Mouse (Mus musculus): ENCODE data around the gene 1700001O22Rik.

GRCm38 (mm10) chr2:30777266-30777665, 26.2 kb downstream of the 1700001O22Rik start:
- no peak for TF ChIP-seq POLR2A (IDR thresholded peaks at IDR 0.05; ENCODE audit: extremely low read depth, insufficient read depth, low read length)
- TF ChIP-seq CTCF (IDR thresholded peaks at IDR 0.05; ENCODE audit: low read depth, low read length), result no peak
